Mouse (Mus musculus): ENCODE measurements around the gene Synj2.
A peak's percentile ranks its signal among the peaks of the same experiment; 100 is the strongest.

The Synj2 gene

GRCm38 (mm10) chr17:6052801-6053200 lies 111.7 kb downstream of the Synj2 start:
- DNase-seq (ENCODE audit: low spot score): no peak

GRCm38 (mm10) chr17:6054934-6055355 lies 113.9 kb downstream of the Synj2 start:
- DNase-seq (ENCODE audit: low spot score): peak; percentile 39

- DNase-seq (ENCODE audit: low spot score): no peak
These were observed 121.7 kb downstream of the Synj2 start for GRCm38 (mm10) chr17:6062793-6063192.

GRCm38 (mm10) chr17:6063532-6063931 lies 122.5 kb downstream of the Synj2 start:
- DNase-seq (ENCODE audit: low spot score): no peak

GRCm38 (mm10) chr17:6066021-6066420 lies 124.9 kb downstream of the Synj2 start:
- DNase-seq (ENCODE audit: low spot score): no peak

GRCm38 (mm10) chr17:6067613-6068012 lies 126.5 kb downstream of the Synj2 start:
- DNase-seq (ENCODE audit: low spot score): no peak

GRCm38 (mm10) chr17:6069866-6070265 lies 128.8 kb downstream of the Synj2 start:
- no peak for DNase-seq (ENCODE audit: low spot score)

GRCm38 (mm10) chr17:6073405-6073804 lies 132.3 kb downstream of the Synj2 start:
- no peak for DNase-seq (ENCODE audit: low spot score)

GRCm38 (mm10) chr17:6079287-6080122 lies 138.4 kb downstream of the Synj2 start, which contains the start of the genes Serac1 and Gtf2h5:
Serac1 (minus strand) TSS chr17:6079741.
Gtf2h5 (plus strand) TSS chr17:6079786.
- peak; percentile 98 for DNase-seq (ENCODE audit: low spot score)

GRCm38 (mm10) chr17:6083323-6083890 lies 142.3 kb downstream of the Synj2 start:
- DNase-seq (ENCODE audit: low spot score): no peak

GRCm38 (mm10) chr17:6091604-6092003 lies 150.5 kb downstream of the Synj2 start:
- DNase-seq (ENCODE audit: low spot score): peak; percentile 17
